Mouse (Mus musculus) neutrophil, adult 65 days (primary cell): Measurements from ENCODE around the gene Obsl1. TPM values are rescaled to one million over a fixed set of nuclear protein-coding genes. Genes with fewer than 3 reads are reported as not detected.

Source experiments
- total RNA-seq: library from RNA; stranded (reverse); gene quantifications from 2 replicates; pipeline ENCODE4 v1.2.4, GENCODE M21; 2023

Gene Obsl1
- not detected in 2 replicates for total RNA-seq

DNA sequence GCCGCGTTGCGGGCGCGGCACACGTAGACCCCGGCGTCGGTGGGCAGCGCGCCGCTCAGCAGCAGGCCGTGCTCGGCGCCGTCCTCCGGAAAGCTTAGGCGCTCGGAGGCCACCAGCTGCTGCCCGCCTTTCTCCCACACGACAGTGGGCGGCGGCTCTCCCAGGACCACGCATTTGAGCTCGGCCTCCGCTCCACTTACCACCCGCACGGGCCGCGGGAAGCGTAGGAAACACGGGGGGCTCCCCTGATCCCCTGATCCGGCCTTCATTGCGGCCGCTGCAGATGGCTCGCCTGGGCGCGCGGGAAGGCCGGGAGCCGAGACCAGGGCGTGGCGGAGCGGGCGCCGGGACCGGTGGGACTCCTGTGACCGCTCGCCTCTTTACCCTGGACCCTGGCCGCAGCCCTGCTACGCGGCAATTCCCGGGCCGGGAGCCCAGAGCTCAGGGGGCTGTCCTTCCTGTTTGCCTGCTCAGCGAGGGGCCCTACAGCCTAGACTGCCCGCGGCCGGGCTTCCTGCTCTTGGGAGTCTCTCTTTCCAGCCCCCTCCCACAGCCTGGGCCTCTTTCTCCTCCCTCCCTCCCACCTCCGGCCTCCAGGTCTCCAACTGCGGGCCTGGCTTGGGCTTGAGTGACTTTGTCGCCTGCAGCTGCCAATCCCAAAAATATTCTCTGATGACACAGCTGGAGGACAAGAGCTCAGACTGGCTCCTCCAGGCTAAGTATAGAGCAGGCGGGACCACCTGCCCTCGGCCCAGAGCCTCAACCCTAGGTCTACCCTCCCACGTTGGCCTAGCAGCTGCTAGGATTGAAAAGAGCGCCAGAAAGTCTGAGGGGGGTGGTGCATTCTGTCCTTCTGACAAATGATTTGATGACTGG is at the start of gene Obsl1:
Obsl1 (minus strand) TSS at position 497 of the 876 bp plus-strand sequence.

GRCm38 (mm10) chr1:75545965-75546956 is 40.0 kb upstream of the Obsl1 start, which contains the start of gene Slc4a3:
TSS of gene Slc4a3 (plus strand) at chr1:75546266.

DNA sequence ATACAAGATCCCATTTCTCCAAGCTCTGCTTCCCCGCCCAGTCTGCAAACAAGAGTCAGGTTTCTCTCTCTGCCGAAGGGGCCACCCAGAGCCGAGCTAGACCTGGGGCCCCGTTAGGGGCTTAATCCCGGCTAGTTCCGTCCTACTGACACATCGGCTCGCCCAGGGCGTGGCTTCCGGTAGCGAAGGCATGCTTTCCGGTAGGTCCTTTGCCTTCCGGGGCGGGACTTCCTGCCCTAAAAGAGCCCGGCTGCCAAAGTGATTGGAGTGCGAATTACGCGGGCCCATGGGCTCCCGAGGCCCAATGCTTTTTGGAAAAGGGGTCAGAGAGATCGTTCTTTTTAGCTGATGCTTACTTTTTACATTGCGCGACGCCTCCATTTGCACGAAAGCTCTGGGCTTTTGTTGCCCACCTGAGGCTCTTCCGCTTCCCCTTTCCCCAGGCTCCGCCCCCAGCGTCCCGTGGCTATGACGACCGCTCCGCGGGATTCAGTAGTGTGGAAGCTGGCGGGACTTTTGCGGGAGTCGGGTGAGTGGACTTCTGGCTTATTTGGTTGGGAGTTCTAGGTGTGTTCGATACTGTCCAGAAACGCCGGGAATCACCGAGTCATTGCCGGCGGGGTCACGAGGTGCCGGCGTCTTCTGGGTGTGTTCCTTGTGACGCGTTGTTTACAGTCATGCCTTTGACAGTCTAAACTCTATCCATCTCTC is 15.2 kb upstream of the Obsl1 start, which contains the start of gene Stk11ip:
Stk11ip (plus strand) TSS at position 209 of the 711 bp plus-strand sequence.

DNA sequence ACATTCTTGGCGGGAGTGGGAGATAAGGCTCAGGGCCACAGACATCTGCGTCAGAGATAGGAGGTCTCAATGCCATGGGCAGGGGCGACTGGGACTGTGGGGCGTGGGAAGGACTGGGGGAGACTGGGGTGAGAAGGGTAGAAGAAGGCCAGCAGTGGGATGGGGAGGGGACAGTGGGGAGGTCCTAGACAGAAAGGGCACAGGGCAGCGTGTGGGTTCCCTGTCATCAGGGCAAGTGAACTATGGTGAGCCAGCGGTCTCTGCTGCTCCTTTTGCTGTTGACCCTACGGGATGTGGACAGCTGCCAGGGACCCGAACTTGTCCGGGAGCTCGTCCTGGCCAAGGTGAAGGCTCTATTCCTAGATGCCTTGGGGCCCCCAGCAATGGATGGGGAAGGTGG is 754 bp upstream of the Obsl1 start, which contains the start of gene Inha:
Inha (plus strand) TSS at position 72 of the 400 bp plus-strand sequence.

DNA sequence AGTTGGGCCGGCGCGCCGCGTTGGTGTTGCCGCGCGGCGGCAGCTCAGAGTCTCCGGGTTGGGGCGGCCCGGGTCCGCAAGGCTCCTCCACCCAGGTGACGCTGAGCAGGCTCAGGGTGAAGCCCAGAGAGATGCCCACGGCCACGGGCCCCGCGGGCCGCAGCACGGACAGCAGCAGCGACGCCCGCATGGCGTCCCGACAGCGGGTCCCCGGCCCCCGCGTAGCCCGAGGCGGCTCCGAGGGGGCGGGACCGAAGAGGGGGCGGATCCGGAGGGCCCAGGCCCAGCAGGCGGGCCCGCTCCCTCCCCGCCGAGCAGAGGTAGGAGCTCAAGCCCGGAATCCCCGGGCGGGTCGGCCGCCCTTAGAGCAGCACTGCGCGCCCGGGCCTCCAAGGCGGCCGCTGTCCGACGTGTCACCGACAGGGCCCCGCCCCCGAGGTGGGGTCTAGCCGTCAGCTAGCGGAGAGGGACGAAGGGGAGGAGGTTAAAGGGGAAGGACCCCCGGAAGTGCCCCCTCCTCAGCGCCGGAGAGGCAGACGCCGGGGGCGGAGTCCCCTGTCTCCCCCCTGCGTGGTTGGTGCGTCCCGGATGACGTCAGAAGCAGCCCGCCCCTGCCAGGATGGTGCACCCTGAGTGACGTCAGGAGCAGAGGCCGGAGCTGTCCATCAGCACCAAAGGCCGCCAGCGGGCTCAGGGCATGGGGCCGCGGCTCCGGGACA is 27.2 kb downstream of the Obsl1 start, which contains the start of the genes Chpf and Tmem198:
Chpf (minus strand) TSS at position 392 of the 719 bp plus-strand sequence.
Tmem198 (plus strand) TSS at position 617 of the 719 bp plus-strand sequence.

GRCm38 (mm10) chr1:75450314-75451005 is 55.8 kb downstream of the Obsl1 start, which contains the start of gene Asic4:
TSS of gene Asic4 (plus strand) at chr1:75450436.

GRCm38 (mm10) chr1:75435475-75436328 is 70.5 kb downstream of the Obsl1 start, which contains the start of gene Gmppa:
TSS of gene Gmppa (plus strand) at chr1:75435930.

Other genes starting within 250 kb of the Obsl1 start
- not detected in 2 replicates for gene Ptprn, start 241.9 kb downstream of the Obsl1 start, total RNA-seq
- not detected in 2 replicates for gene Resp18, start 228.0 kb downstream of the Obsl1 start, total RNA-seq
- gene Dnpep, start 188.5 kb downstream of the Obsl1 start, total RNA-seq, result 22.2 and 23.2 TPM in 2 replicates
- not detected in 2 replicates for gene Des, start 146.1 kb downstream of the Obsl1 start, total RNA-seq
- gene Speg, start 131.2 kb downstream of the Obsl1 start, total RNA-seq, result 0.54 TPM in 1 of 2 replicates, not detected in the other
- gene Gmppa, start 70.5 kb downstream of the Obsl1 start, total RNA-seq, result 31.5 and 33.7 TPM in 2 replicates
- not detected in 2 replicates for gene Asic4, start 56.0 kb downstream of the Obsl1 start, total RNA-seq
- gene Chpf, start 27.1 kb downstream of the Obsl1 start, total RNA-seq, result 0.43 and 1.5 TPM in 2 replicates
- gene Tmem198, start 26.9 kb downstream of the Obsl1 start, total RNA-seq, result not detected in 2 replicates
- gene Inha, start 625 bp upstream of the Obsl1 start, total RNA-seq, result not detected in 2 replicates
- gene Stk11ip, start 15.1 kb upstream of the Obsl1 start, total RNA-seq, result 76.1 and 103 TPM in 2 replicates
- gene Slc4a3, start 39.8 kb upstream of the Obsl1 start, total RNA-seq, result 0.38 TPM in 1 of 2 replicates, not detected in the other